Mouse (Mus musculus): ENCODE measurements around the gene Kxd1.

DNA sequence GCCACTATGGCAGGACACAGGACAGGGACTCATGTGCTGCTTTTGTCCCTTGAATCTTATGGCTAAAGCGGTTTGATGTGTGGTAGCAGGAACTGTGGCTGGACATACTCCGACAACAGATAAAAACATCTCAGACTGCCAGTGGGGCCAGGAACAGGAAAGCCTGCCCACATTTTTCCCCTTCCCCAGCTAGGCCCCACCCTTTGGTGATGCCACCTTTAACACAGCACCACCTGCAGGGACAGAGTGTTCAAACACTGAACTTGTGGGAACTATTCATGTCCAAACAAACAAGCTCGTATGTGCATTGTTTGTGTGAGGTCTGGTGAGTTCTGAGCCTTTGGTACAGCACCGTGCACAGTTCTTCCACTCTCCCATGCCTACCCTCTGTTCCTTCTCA lies 30.6 kb upstream of the Kxd1 start:
- TF ChIP-seq CTCF (IDR thresholded peaks at IDR 0.05; ENCODE audit: control insufficient read depth, insufficient read depth, low read length) = peak; percentile 30; the same call in 1 of the 2 replicates
- no peak for TF ChIP-seq POLR2A (IDR thresholded peaks at IDR 0.05; ENCODE audit: borderline replicate concordance, control insufficient read depth, low read depth, low read length)
